Mouse (Mus musculus) ovary, postnatal 14 days (tissue): ENCODE data around the gene Srpk1.
A peak's percentile ranks its signal among the peaks of the same experiment; 100 is the strongest.
"Not testable (repeated sequence)": the region's sequence is repeated elsewhere in the genome, so short reads cannot be mapped to it uniquely, and the experiment has no call there.

Experiments
- DNase-seq: peaks from one replicate; pipeline ENCODE4 v3.0.0; 2022; ENCODE audit warnings: low spot score

The Srpk1 gene

DNA sequence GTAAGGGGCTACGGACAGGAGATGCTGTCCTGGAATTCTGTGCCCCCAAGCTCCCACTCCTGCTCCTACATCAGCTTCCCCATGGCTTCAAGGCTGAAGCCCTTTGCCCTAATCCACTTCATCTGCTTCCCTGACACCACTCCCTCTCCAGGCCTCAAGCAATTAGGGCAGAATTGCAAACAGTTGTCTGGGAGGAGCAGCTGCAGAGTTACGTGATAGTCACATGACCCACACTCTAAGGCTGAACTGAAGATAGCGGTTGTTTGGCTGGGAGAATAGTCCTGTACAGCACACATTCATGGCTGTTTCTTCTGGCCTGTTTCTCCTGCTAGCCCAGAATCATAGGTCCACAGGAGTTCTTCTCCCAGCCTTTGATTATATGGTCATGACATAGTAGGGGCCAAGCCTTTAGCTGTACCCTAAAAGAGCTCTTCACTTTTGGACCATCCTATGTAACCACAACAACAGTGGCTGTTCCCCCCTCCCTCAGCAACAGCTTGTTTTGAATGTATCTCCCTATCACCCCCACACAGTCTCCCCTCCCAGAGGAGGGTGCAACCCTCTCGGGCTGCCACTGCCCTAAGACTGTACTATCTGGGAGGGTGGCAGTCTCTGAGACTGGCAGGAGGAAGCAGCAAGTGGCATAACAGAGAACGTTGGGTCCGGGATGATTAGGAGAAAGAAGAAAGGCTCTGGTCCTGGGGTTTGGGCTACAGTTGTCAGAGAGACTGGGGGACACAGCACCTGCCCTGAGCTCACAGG lies 65.7 kb downstream of the Srpk1 start:
- no peak for DNase-seq

GRCm38 (mm10) chr17:28554021-28554420 lies 68.5 kb downstream of the Srpk1 start:
- not testable (repeated sequence) for DNase-seq

- peak; percentile 73 for DNase-seq
Measured at GRCm38 (mm10) chr17:28553040-28553793, 69.3 kb downstream of the Srpk1 start.

- no peak for DNase-seq
Measured at GRCm38 (mm10) chr17:28549111-28549510, 73.4 kb downstream of the Srpk1 start, which contains the start of gene Clpsl2. Clpsl2 (plus strand) TSS chr17:28549411.

DNA sequence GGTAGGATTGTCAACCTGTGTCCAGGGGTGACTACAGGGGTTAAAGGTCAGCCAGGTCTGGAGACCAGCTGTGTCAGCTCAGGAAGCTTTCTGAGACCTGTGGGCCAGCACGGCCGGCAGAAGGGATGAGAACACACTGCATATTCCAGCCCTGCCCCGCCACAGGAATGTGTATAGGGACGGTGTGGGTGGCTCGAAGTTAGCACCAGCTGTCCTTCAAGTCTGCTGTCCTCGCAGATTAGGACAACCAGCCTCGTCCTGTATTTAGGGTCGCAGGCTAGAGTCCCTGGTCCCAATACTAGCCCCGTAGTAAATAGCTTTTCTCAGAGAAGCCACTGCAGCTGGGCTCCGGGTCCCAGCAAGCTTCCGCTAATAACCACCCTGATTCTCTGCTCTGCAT lies 74.0 kb downstream of the Srpk1 start:
- DNase-seq = no peak

GRCm38 (mm10) chr17:28546925-28547324 lies 75.6 kb downstream of the Srpk1 start:
- DNase-seq = no peak

DNA sequence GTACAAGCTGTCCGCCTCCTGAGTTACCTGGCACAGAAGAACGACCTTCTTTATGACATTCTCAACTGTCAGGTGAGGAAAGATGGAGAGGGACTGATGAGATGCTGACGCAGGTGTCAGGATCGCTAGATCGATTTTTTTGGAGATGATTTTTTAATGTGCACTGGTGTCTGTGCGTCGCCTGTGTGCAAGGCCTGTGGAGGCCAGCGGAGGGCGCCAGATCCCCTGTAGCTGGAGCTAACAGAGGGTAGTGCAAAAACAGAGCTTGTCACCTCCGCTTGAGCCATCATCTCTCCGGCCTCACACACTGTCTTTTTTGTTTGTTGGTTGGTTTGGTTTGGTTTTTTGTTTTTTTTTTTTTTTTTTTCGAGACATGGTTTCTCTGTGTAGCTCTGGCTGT lies 84.6 kb downstream of the Srpk1 start:
- DNase-seq = no peak
